Mouse (Mus musculus) heart, embryonic 15.5 days (tissue): Measurements from ENCODE around the gene Trove2. TPM values are rescaled to one million over a fixed set of nuclear protein-coding genes. Genes with fewer than 3 reads are reported as not detected.
A peak's percentile ranks its signal among the peaks of the same experiment; 100 is the strongest.
"Not testable (repeated sequence)": the region's sequence is repeated elsewhere in the genome, so short reads cannot be mapped to it uniquely, and the experiment has no call there.

Experiments
- ATAC-seq: fragments of 200-750 bp; cut with Nextera tagmentation; replicated peaks from 2 replicates; pipeline ENCODE4 v1.8.0; 2017; ENCODE audit warnings: low read depth, moderate TSS enrichment; ENCODE audit not compliant: insufficient number of reproducible peaks, insufficient read depth, low FRiP score
- H3K27ac ChIP-seq: fragments of 300-500 bp; sonication (generic); 2 replicates; pipeline ENCODE4 v1.5.1; 2015; ENCODE audit warnings: mild to moderate bottlenecking, inconsistent platforms
- H3K27me3 ChIP-seq: fragments of 300-500 bp; sonication (generic); 2 replicates; pipeline ENCODE4 v1.6.1; 2015; ENCODE audit warnings: inconsistent platforms
- H3K36me3 ChIP-seq: fragments of 300-500 bp; sonication (generic); 2 replicates; pipeline ENCODE4 v1.6.1; 2015; ENCODE audit warnings: mild to moderate bottlenecking, inconsistent platforms
- H3K4me1 ChIP-seq: fragments of 300-500 bp; sonication (generic); replicated peaks from 2 replicates; pipeline ENCODE4 v1.6.1; 2015; ENCODE audit warnings: inconsistent platforms
- H3K4me2 ChIP-seq: fragments of 300-500 bp; sonication (generic); 2 replicates; pipeline ENCODE4 v1.6.1; 2015; ENCODE audit warnings: inconsistent platforms, mild to moderate bottlenecking, moderate library complexity
- H3K4me3 ChIP-seq: fragments of 300-500 bp; sonication (generic); 2 replicates; pipeline ENCODE4 v1.5.1; 2015; ENCODE audit warnings: mild to moderate bottlenecking, inconsistent platforms
- H3K9ac ChIP-seq: fragments of 300-500 bp; sonication (generic); 2 replicates; pipeline ENCODE4 v1.6.1; 2015; ENCODE audit warnings: mild to moderate bottlenecking, inconsistent platforms
- H3K9me3 ChIP-seq: fragments of 300-500 bp; sonication (generic); replicated peaks from 2 replicates; pipeline ENCODE4 v1.6.1; 2016; ENCODE audit warnings: inconsistent platforms
- WGBS: fragments of 180-500 bp; shearing (Covaris S2); methylation state at CpG from one replicate; pipeline ENCODE4 v1.1.7; 2015; ENCODE audit warnings: mixed read lengths; 5-methylcytosine and 5-hydroxymethylcytosine counted together
- polyA plus RNA-seq: library from polyadenylated mRNA; unstranded; fragments of >200 nt; fragmentation: Nextera tagmentation; extraction: Ambion mirVana; gene quantifications from 2 replicates; pipeline ENCODE4 v1.2.1, GENCODE M21; 2015

Trove2 gene
- polyA plus RNA-seq, 1 experiment from 2014 or later, result 12.7 TPM

DNA sequence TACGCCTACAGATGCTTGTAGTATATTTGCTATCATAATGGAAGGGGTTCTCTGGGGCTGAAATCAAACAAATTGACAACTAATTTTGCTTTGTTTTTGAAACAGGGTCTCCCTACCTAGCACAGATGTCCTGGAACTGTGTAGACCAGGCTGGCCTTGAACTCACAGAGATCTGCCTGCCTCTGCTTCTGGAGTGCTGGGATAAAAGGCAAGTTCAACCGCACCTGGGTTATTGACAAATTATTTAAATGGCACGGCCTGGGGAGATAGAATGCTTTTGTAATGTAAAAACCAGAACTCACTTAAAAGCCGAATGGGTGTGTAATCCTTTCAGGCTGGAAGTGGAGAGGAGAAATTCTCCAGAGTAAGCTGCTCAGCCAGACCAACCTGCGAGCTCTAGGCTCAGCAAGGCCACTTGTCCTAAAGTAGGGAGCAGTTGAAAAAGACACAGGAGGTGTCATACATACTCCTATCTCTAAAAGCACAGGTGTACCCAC lies 42.9 kb downstream of the Trove2 start:
- no peak overlapping the region for H3K27ac ChIP-seq
- no peaks in the 10 kb centered on the region for H3K4me1 ChIP-seq
- H3K36me3 ChIP-seq, result no peaks in the 10 kb centered on the region
- no peak for ATAC-seq
- no peak overlapping the region for H3K4me2 ChIP-seq
- H3K9ac ChIP-seq, result no peak overlapping the region
- no peak overlapping the region for H3K4me3 ChIP-seq
- WGBS, result 76% methylated on average over 5 of the region's 5 CpGs
- H3K27me3 ChIP-seq, result no peaks in the 10 kb centered on the region
- H3K9me3 ChIP-seq, result no peaks in the 10 kb centered on the region

DNA sequence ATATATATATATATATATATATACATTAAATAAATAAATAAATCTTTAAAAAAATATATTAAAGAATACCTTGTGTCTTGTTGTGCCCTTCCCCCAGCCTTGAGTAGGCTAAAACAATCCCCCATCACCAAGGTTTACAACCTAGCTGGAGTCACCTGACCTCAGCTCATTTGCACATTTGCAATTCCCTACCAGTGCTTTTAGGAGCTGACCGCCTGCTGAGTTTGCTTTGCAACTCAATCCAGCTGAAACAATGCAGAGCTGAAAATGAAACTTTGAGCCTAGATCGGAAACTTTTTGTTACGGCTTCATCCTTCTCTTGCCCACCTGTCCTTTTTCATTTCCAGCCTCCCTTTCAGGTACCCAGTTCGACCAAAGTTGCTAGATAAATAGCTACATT lies 45.2 kb downstream of the Trove2 start:
- 67% methylated on average over 4 of the region's 4 CpGs for WGBS
- Histone ChIP-seq H3K27ac (no peak overlapping the region), H3K36me3 (no peaks in the 10 kb centered on the region), H3K9ac (no peak overlapping the region), H3K9me3 (no peaks in the 10 kb centered on the region), H3K4me3 (no peak overlapping the region), H3K27me3 (no peaks in the 10 kb centered on the region), H3K4me2 (no peak overlapping the region), H3K4me1 (no peaks in the 10 kb centered on the region)
- ATAC-seq, result no peak

DNA sequence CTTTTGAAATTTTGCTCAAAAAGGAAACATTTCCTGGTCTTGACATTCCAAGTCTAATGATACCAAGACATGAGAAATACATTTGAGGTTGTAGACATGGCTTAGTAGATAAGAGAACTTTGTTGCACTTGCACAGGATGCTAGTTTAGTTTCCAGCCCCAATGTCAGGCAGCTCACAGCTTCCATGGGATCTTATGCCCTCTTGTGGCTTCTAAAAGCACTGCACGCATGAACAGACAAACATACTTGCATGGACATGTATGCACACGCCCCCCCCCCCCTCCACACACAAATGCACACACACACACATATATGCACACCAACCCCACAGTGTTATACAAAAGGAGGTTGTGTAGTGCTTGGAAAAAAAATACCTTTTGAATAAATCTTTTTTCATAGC lies 46.0 kb downstream of the Trove2 start:
- WGBS, result 76% methylated on average over 2 of the region's 2 CpGs
- no peaks in the 10 kb centered on the region for H3K4me1 ChIP-seq
- no peaks in the 10 kb centered on the region for H3K27me3 ChIP-seq
- no peak overlapping the region for H3K27ac ChIP-seq
- no peak overlapping the region for H3K4me2 ChIP-seq
- ATAC-seq, result no peak
- H3K4me3 ChIP-seq, result no peak overlapping the region
- H3K9me3 ChIP-seq, result no peaks in the 10 kb centered on the region
- H3K36me3 ChIP-seq, result no peaks in the 10 kb centered on the region
- H3K9ac ChIP-seq, result no peak overlapping the region

- ATAC-seq, result no peak
- no peak overlapping the region for H3K4me3 ChIP-seq
- no peaks in the 10 kb centered on the region for H3K9me3 ChIP-seq
- H3K4me2 ChIP-seq, result no peak overlapping the region
- H3K4me1 ChIP-seq, result no peaks in the 10 kb centered on the region
- no peak overlapping the region for H3K9ac ChIP-seq
- H3K27me3 ChIP-seq, result no peaks in the 10 kb centered on the region
- H3K27ac ChIP-seq, result no peak overlapping the region
- WGBS, result 60% methylated on average over 9 of the region's 9 CpGs
- no peaks in the 10 kb centered on the region for H3K36me3 ChIP-seq
Observed at GRCm38 (mm10) chr1:143727701-143728445, 49.0 kb downstream of the Trove2 start.

DNA sequence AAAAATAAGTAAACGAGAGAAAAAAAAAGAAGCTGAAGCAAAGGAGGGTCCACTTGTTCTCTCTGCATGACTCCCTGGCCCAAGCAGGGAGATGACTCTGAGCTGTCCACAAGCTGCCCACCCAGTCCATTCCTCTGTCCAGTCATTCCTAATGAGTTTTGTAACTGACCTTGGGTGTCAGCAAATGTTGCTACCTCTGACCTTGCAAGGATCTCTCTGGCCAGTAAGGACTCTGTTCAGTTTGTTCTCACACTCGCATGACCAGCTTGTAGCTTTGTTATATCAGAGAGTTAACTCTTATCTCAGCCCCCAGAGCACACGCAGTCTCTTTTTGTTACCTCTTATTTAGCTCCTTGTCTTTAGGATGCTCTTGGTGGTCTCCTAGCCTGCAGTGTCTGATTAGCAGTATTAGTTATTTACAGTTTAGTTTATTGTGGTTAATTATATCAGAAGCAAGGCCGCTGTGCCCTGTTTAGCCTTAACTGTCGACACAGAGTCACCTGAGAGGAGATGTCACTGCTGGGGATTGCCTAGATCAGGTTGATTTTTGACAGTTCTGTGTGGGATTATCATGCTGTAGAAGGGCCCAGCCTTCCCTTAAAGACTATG lies 52.3 kb downstream of the Trove2 start:
- 66% methylated on average over 5 of the region's 5 CpGs for WGBS
- H3K9me3 ChIP-seq, result no peaks in the 10 kb centered on the region
- no peak overlapping the region for H3K4me2 ChIP-seq
- no peak for ATAC-seq
- H3K36me3 ChIP-seq, result no peaks in the 10 kb centered on the region
- no peaks in the 10 kb centered on the region for H3K4me1 ChIP-seq
- H3K27ac ChIP-seq, result no peak overlapping the region
- H3K4me3 ChIP-seq, result no peak overlapping the region
- H3K9ac ChIP-seq, result no peak overlapping the region
- no peaks in the 10 kb centered on the region for H3K27me3 ChIP-seq

DNA sequence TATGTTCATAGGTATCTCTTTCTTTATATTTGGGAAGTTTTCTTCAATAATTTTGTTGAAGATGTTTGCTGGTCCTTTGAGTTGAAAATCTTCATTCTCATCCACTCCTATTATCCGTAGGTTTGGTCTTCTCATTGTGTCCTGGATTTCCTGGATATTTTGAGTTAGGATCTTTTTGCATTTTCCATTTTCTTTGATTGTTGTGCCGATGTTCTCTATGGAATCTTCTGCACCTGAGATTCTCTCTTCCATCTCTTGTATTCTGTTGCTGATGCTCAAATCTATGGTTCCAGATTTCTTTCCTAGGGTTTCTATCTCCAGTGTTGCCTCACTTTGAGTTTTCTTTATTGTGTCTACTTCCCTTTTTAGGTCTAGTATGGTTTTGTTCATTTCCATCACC lies 60.8 kb downstream of the Trove2 start, which contains the start of gene Glrx2:
Glrx2 (plus strand) TSS at position 301 of the 400 bp plus-strand sequence.
- not testable (repeated sequence) for ATAC-seq, H3K27me3 ChIP-seq

GRCm38 (mm10) chr1:143710627-143710976 lies 66.3 kb downstream of the Trove2 start:
- Histone ChIP-seq H3K27me3 (no peaks in the 10 kb centered on the region), H3K9me3 (no peaks in the 10 kb centered on the region), H3K9ac (no peak overlapping the region), H3K4me2 (no peak overlapping the region), H3K36me3 (no peaks in the 10 kb centered on the region), H3K4me1 (no peaks in the 10 kb centered on the region), H3K27ac (no peak overlapping the region), H3K4me3 (no peak overlapping the region)
- 34% methylated on average over 5 of the region's 5 CpGs for WGBS
- ATAC-seq, result no peak

More for the DNA sequence above, 60.8 kb downstream of the Trove2 start, which contains the start of gene Glrx2:
- H3K9ac ChIP-seq, H3K27ac ChIP-seq, H3K4me2 ChIP-seq, H3K36me3 ChIP-seq, H3K9me3 ChIP-seq, H3K4me3 ChIP-seq, H3K4me1 ChIP-seq: not testable (repeated sequence)
- WGBS, result 80% methylated on average over 1 of the region's 2 CpGs

GRCm38 (mm10) chr1:143709966-143710626 lies 66.8 kb downstream of the Trove2 start:
- H3K36me3 ChIP-seq, result no peaks in the 10 kb centered on the region
- no peaks in the 10 kb centered on the region for H3K9me3 ChIP-seq
- H3K4me2 ChIP-seq, result no peak overlapping the region
- H3K9ac ChIP-seq, result no peak overlapping the region
- no peak for ATAC-seq
- no peak overlapping the region for H3K4me3 ChIP-seq
- H3K27ac ChIP-seq, result no peak overlapping the region
- no peaks in the 10 kb centered on the region for H3K27me3 ChIP-seq
- WGBS, result 69% methylated on average over 7 of the region's 7 CpGs
- H3K4me1 ChIP-seq, result no peaks in the 10 kb centered on the region

DNA sequence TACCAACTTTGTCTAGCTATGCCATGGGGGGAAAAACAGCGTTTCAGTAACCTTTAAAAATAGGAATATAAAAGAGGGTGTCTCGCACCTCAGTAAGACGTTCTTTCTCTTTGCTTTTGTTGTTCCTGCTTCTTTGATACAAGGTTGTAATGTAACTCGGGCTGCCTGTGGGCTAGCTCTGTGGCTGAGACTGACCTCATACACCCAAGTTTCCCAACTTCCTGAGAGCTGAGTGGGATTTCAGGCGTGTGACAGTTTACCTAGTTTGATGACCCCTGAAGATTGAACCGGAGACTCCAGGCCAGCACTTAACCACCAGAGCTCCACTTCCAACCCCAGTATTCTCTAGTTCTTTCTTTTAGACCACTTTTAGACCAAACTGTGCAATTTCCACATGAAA lies 68.5 kb downstream of the Trove2 start:
- no peak overlapping the region for H3K9ac ChIP-seq
- H3K4me1 ChIP-seq, result 0 out of 2 replicates have a peak, but pooled peaks cover 2% of the 10 kb centered on the region
- WGBS, result 65% methylated on average over 6 of the region's 6 CpGs
- no peaks in the 10 kb centered on the region for H3K27me3 ChIP-seq
- no peak for ATAC-seq
- no peak overlapping the region for H3K4me3 ChIP-seq
- no peak overlapping the region for H3K27ac ChIP-seq
- no peak overlapping the region for H3K4me2 ChIP-seq
- H3K36me3 ChIP-seq, result no peaks in the 10 kb centered on the region
- no peaks in the 10 kb centered on the region for H3K9me3 ChIP-seq

- Histone ChIP-seq H3K9ac (no peak overlapping the region), H3K27me3 (no peaks in the 10 kb centered on the region), H3K4me1 (0 out of 2 replicates have a peak, but pooled peaks cover 3% of the 10 kb centered on the region), H3K4me2 (no peak overlapping the region), H3K36me3 (no peaks in the 10 kb centered on the region), H3K9me3 (no peaks in the 10 kb centered on the region), H3K4me3 (no peak overlapping the region), H3K27ac (no peak overlapping the region)
- WGBS, result 63% methylated on average over 4 of the region's 4 CpGs
- ATAC-seq, result no peak
Observed at GRCm38 (mm10) chr1:143707006-143707405, 69.9 kb downstream of the Trove2 start.

DNA sequence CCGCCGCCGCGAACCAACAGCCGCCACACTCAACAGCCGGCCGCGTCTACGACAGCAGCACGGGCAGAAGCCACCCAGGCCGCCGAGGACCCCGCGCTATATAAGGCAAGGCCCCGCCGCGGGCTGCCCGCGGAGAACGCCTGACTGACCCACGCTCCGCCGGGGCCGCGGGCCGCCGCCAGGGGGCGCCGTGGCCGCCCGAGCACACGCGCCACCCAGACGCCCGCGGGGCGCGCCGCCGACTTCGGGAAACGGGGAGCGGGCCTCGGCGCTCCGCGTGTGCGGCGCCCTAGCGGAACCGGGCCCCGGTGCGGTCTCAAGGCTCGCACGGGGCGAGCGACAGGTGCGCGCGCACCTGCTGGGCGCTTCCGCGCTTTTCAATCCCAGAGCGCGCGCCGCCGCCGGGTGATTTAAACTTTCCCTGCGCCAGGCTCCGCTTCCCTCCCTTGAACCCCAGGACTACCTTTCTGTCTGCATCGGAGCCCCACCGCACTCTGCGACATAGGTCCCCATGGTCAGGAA lies 74.1 kb downstream of the Trove2 start, which contains the start of gene Cdc73:
Cdc73 (minus strand) TSS at position 153 of the 522 bp plus-strand sequence.
- Histone ChIP-seq H3K27me3 (no peaks in the 10 kb centered on the region), H3K9me3 (no peaks in the 10 kb centered on the region), H3K9ac (peak within 1 kb of the TSS; percentile 84), H3K27ac (peak within 1 kb of the TSS; percentile 91), H3K4me1 (peaks cover 7% of the 10 kb centered on the region; the same call in 1 of the 2 replicates), H3K4me2 (peak within 1 kb of the TSS; percentile 76), H3K4me3 (peak within 1 kb of the TSS; percentile 76), H3K36me3 (peaks cover 5% of the 10 kb centered on the region; the same call in 1 of the 2 replicates)
- WGBS, result under 1% methylated on average over 65 of the region's 74 CpGs
- ATAC-seq, result peak; percentile 99
